Mouse (Mus musculus) cerebellum, postnatal 36 days (tissue): Measurements from ENCODE around the gene Nmd3.
A peak's percentile ranks its signal among the peaks of the same experiment; 100 is the strongest.

Source experiments
- DNase-seq, 2 experiments: peaks; one replicate each; pipeline ENCODE4 v3.0.0; 2021 to 2022; ENCODE audit warnings: mixed read lengths in 2 of 2

Gene Nmd3

GRCm38 (mm10) chr3:69721814-69722186, at the start of gene Nmd3:
TSS of gene Nmd3 (plus strand) at chr3:69721985.
- DNase-seq: peak; percentile 84 to 89

- no peak for DNase-seq
These were observed 48.4 kb upstream of the Nmd3 start for GRCm38 (mm10) chr3:69673351-69673750.

- DNase-seq: no peak
These were observed 47.6 kb upstream of the Nmd3 start for GRCm38 (mm10) chr3:69674206-69674605.

DNA sequence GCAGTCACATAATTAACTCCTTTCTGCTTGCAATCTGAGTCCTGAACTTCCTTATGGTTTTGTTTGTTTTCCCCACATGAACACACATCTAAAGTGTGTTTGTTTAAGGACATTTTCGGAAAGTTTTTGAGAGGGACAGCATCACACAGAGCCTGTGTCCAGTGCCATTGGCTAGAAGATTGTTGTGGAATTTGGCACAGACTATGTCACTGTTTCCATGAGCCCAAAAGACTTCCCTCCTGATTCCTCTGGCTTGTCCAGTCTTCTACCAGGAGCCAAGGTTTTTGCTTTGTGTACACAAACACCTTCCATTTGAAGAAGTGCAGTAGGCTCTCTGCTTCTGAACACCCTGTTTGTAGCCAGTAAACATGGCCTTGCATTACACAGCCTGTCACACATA, 32.0 kb upstream of the Nmd3 start:
- DNase-seq: no peak

DNA sequence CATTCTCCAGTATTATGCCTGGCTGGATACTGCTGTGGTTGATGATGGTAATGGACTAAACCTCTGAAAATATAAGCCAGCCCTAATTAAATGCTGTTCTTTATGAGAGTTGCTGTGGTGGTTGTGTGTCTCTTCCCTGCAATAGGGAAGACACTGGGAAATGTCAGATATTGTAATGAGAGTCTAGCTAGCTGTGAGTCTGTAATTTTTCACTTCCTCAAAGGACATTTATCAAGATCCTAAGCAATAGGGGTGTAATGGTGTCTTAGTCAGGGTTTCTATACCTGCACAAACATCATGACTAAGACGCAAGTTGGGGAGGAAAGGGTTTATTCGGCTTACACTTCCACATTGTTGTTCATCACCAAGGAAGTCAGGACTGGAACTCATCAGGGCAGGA, 30.8 kb upstream of the Nmd3 start:
- DNase-seq: no peak

- no peak for DNase-seq
These were observed 21.8 kb upstream of the Nmd3 start for GRCm38 (mm10) chr3:69699851-69700500.

GRCm38 (mm10) chr3:69701905-69702304, 19.9 kb upstream of the Nmd3 start:
- DNase-seq: no peak

DNA sequence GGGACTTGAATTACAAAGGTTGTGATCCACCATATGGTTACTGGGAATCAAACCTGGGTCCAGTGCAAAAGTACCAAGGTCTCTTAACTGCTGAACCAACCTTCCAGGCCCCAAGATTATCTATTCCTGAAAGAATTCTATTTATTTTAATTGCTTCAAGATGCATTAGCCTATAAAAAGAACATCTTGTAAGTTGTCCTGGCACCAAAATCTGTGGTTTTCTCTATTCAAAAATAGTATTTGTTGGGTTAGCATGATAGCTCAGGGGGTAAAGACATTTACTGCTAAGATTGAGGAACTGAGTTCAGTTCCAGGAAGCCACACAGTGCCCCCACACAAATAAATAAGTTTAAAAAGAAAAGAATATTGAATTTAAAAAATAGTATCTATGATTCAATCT, 19.4 kb upstream of the Nmd3 start:
- no peak for DNase-seq

DNA sequence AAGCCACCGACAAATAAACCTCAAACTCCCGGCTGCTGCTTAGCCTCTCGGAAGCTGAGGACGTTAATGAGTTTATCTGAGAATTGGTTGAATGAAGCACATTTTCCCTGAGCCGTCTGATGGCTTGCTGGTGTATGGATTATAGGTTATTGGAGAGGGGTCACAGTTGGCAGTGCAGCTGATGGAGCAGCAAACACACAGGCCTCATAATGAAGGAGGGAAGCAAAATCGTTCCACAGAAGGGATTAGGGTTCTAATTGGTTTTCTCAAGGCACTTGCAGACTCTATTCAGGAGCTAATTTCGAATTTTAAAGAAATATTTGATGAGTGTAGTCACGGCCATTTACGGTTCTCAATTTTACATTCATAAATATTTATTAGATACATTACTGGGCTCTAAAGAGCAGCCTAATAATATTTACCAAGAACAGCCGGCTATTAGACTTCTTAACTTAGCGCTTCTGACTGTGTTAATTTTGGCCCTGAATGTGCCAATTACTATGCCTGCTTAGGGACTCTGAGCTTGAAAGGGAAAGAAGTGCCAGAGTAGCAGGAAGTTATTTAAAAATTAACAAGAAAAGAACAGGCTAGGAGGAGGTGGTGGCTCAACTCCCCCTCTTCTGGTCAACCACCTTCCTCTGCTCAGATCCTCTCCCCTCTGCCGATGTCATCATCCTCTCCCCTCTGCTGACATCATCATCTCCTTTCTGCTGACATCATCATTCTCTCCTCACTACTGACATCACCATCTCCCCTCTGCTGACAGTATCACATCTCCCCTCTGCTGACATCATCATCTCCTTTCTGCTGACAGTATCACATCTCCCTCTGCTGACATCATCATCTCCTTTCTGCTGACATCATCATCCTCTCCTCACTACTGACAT, 12.5 kb upstream of the Nmd3 start:
- DNase-seq: no peak

- DNase-seq: no peak
These were observed 9.7 kb upstream of the Nmd3 start for GRCm38 (mm10) chr3:69711907-69712600.

DNA sequence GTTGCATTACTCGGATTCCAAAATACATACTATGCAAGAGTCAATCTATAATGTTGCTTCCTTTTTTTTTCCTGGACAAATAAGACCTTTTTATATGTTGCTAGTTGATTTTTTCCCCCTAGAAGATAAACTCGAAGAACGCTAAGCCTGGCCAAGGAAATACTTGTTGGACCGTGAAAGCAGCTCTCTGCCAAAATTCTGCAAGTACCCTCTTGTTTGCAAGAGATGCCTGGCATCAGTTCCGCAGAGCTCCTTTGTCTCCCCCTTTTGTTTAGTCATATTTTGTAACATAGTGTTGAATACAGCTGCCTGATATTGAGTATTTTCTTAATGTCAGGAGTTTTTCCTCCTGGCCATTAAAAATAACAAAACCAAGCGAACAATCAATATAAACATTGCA, 4.3 kb upstream of the Nmd3 start:
- no peak for DNase-seq

GRCm38 (mm10) chr3:69722187-69722867, 542 bp downstream of the Nmd3 start:
- DNase-seq: peak; percentile 22 to 40

DNA sequence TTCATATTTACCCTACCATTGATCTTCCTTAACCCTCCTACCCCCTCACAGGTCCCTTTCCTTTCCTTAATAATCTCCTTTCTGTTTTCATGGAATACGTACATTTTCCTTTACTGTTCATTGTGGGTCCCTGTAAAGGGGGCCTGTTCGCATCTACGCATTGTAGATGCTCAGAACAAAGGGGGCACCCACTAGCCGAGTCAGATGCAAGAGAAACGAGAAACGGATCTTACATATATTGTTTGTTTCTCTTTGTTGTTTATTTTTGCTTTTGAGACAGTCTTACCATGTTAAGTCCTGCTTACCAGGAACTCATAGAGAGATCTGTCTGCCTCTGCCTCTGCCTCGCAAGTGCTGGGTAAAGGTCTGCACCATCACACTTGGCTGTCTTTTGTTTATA, 1.4 kb downstream of the Nmd3 start:
- DNase-seq: no peak

GRCm38 (mm10) chr3:69730930-69731329, 9.1 kb downstream of the Nmd3 start:
- DNase-seq: no peak

- no peak for DNase-seq
These were observed 12.2 kb downstream of the Nmd3 start for GRCm38 (mm10) chr3:69733939-69734338.

- DNase-seq: peak in 1 of 2 experiments; percentile 28
These were observed 33.4 kb downstream of the Nmd3 start for GRCm38 (mm10) chr3:69755192-69755591.

DNA sequence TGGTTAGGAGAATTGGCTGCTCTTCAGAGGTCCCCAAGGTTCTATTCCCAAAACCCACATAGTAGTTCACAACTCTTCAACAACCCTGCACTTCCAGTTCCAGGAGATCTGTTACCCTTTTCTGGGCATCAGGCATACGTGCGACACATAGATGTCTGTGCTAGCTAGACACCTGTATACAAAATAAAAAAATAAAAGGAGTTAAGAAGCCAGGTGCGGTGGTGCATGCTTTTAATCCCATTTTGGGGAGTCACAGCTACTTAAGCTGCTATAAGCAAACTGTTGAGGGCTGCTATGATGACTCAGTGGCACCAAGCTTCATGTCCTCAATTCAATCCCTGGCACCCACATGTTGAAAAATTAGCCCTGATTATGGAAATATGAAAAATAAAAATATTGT, 34.2 kb downstream of the Nmd3 start:
- DNase-seq: no peak

GRCm38 (mm10) chr3:69756499-69756898, 34.7 kb downstream of the Nmd3 start:
- peak; percentile 58 to 80 for DNase-seq

- DNase-seq: peak in 1 of 2 experiments; percentile 12
These were observed 35.7 kb downstream of the Nmd3 start for GRCm38 (mm10) chr3:69757456-69757855.

DNA sequence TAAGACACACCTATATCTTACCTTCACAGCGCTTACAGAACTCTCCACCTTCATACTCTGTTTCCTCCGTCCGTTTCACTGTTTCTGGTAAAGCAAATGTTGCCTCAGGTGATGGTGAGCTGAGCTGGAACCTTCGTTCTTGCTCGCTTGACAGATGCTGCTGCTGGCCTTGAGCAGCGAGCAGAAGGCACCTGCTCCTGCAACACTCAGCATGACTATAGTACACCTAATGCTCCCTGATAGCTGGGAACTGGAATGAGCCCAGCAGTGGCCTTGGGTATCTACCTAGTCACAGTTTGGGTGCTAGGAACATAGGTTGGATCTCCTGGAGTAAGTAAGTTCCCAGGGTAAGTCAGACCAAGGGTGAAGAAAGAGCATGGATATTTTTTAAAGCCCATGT, 38.3 kb downstream of the Nmd3 start:
- DNase-seq: peak; percentile 26 to 27

GRCm38 (mm10) chr3:69761195-69761594, 39.4 kb downstream of the Nmd3 start:
- peak; percentile 35 to 46 for DNase-seq

DNA sequence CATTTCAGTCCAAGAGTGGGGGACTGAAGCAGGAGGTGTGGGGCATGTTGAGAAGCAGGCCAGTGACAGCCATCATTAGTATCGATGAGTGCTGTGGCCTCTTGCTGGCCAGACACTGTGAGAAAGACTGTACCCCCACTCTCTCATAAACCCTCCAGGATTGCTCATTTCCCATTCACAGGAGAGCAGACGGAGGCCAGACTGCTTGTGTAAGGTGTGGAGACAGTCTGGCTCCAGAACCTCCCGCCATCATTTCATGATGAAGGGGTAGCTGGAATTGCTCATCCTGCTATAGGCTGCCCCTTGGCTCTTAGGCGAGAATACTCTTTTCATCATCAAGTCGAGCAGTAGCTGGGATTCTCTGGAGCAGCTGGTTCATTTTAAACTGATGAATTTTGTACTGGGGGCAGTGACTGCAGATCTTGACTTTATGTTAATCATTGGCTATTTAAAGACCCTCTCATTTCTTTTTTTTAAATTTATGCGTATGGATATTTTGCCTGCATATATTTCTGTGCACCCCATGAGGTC, 41.1 kb downstream of the Nmd3 start:
- no peak for DNase-seq
